Mouse (Mus musculus) MEL (cell line): Measurements from ENCODE around the gene Ube2o.

ENCODE experiments used
- BHLHE40 ChIP-seq: IDR thresholded peaks from 2 replicates; pipeline ENCODE4 v1.6.1; 2012; ENCODE audit warnings: low read depth, mild to moderate bottlenecking, inconsistent platforms, low read length, improper control_type of control experiment, borderline replicate concordance
- CTCF ChIP-seq, 3 experiments: IDR thresholded peaks in 2 of 3; conservative IDR thresholded peaks in 1 of 3; 2 replicates each; pipeline ENCODE4 v1.5.1; 2011 to 2012; ENCODE audit warnings: low read length in 3 of 3, low read depth in 2 of 3, mild to moderate bottlenecking in 2 of 3, improper control_type of control experiment in 1 of 3, inconsistent platforms in 1 of 3, mixed read lengths in 1 of 3, moderate library complexity in 1 of 3; ENCODE audit not compliant: control insufficient read depth in 1 of 3, insufficient read depth in 1 of 3, poor library complexity in 1 of 3, severe bottlenecking in 1 of 3
- EP300 ChIP-seq, 2 experiments: IDR thresholded peaks; 2 replicates each; pipeline ENCODE4 v1.6.1; 2011; ENCODE audit warnings: improper control_type of control experiment in 2 of 2, low read length in 2 of 2, low read depth in 1 of 2, mild to moderate bottlenecking in 1 of 2
- ETS1 ChIP-seq: IDR thresholded peaks from 2 replicates; pipeline ENCODE4 v1.6.1; 2012; ENCODE audit warnings: low read depth, mild to moderate bottlenecking, inconsistent platforms, low read length, improper control_type of control experiment, moderate library complexity
- MXI1 ChIP-seq: IDR thresholded peaks from 2 replicates; pipeline ENCODE4 v1.6.1; 2011; ENCODE audit warnings: mild to moderate bottlenecking, low read depth, low read length, improper control_type of control experiment
- POLR2A ChIP-seq, 2 experiments: IDR thresholded peaks; 2 replicates each; pipeline ENCODE4 v1.6.1; 2011 to 2012; ENCODE audit warnings: low read length in 2 of 2, mild to moderate bottlenecking in 2 of 2, control low read depth in 1 of 2, improper control_type of control experiment in 1 of 2, low read depth in 1 of 2, moderate library complexity in 1 of 2; ENCODE audit not compliant: control insufficient read depth in 1 of 2, insufficient read depth in 1 of 2, poor library complexity in 1 of 2
- POLR2AphosphoS2 ChIP-seq: IDR thresholded peaks from 2 replicates; pipeline ENCODE4 v1.6.1; 2011; ENCODE audit warnings: low read length, improper control_type of control experiment
- POLR2AphosphoS5 ChIP-seq: IDR thresholded peaks from 2 replicates; pipeline ENCODE4 v1.6.1; 2012; ENCODE audit warnings: low read depth, borderline replicate concordance, mild to moderate bottlenecking, inconsistent platforms, low read length, moderate library complexity, mixed read lengths
- TCF12 ChIP-seq: IDR thresholded peaks from 2 replicates; pipeline ENCODE4 v1.6.1; 2014; ENCODE audit warnings: low read depth, mild to moderate bottlenecking, inconsistent platforms, low read length, improper control_type of control experiment, moderate library complexity
- USF1 ChIP-seq: IDR thresholded peaks from 2 replicates; pipeline ENCODE4 v1.6.1; 2014; ENCODE audit warnings: low read depth, mild to moderate bottlenecking, inconsistent platforms, low read length, improper control_type of control experiment, moderate library complexity
- USF2 ChIP-seq, 2 experiments: IDR thresholded peaks; 2 replicates each; pipeline ENCODE4 v1.6.1; 2011 to 2012; ENCODE audit warnings: improper control_type of control experiment in 2 of 2, low read length in 2 of 2, borderline replicate concordance in 1 of 2, inconsistent platforms in 1 of 2, low read depth in 1 of 2, mild to moderate bottlenecking in 1 of 2; ENCODE audit not compliant: insufficient read depth in 1 of 2
- ZC3H11A ChIP-seq: IDR thresholded peaks from 2 replicates; pipeline ENCODE4 v1.6.1; 2012; ENCODE audit warnings: low read depth, mild to moderate bottlenecking, inconsistent platforms, low read length, improper control_type of control experiment
- ZNF384 ChIP-seq: IDR thresholded peaks from 2 replicates; pipeline ENCODE4 v1.6.1; 2012; ENCODE audit warnings: low read depth, mild to moderate bottlenecking, inconsistent platforms, low read length, improper control_type of control experiment

DNA sequence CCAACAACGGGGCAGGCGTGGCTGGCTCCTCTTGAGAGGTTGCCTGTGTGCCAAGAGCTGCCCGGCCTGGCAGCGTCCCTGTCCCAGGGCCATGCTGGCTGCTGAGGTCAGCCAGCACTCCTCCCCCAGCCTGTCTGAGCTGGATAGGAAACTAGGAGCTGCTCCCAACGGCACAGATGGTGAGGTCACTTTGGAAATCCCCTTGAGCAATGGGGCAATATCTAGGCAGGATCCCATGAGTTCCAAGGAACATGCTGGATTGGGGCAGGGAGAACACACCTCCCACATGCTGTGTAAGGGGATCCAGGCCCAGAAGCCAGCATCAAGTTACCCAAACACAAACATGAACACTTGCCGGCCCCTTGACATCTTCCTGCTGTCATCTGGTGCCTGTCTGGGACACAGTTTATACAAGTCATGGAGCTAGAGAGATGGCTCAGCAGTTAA is 40.0 kb upstream of the Ube2o start:
- TF ChIP-seq POLR2AphosphoS5 (no peak), BHLHE40 (no peak), POLR2A (IDR thresholded peaks at IDR 0.05; ENCODE audit: control insufficient read depth in 1 of 2, insufficient read depth in 1 of 2, low read depth in 1 of 2, low read length in 2 of 2, poor library complexity in 1 of 2) (no peak), USF1 (no peak), TCF12 (no peak), POLR2AphosphoS2 (no peak), ZNF384 (no peak), ZC3H11A (no peak), USF2 (IDR thresholded peaks at IDR 0.05; ENCODE audit: borderline replicate concordance in 1 of 2, insufficient read depth in 1 of 2, low read depth in 1 of 2, low read length in 2 of 2) (no peak), ETS1 (no peak), CTCF (IDR thresholded peaks at IDR 0.05 in 2 of 3, conservative IDR thresholded peaks at IDR 0.05 in 1 of 3; ENCODE audit: control insufficient read depth in 1 of 3, insufficient read depth in 1 of 3, low read depth in 2 of 3, low read length in 3 of 3, poor library complexity in 1 of 3, severe bottlenecking in 1 of 3) (no peak), MXI1 (no peak), EP300 (IDR thresholded peaks at IDR 0.05; ENCODE audit: low read depth in 1 of 2, low read length in 2 of 2) (no peak)
